Mouse (Mus musculus): ENCODE results near the gene Def8.

Gene Def8

DNA sequence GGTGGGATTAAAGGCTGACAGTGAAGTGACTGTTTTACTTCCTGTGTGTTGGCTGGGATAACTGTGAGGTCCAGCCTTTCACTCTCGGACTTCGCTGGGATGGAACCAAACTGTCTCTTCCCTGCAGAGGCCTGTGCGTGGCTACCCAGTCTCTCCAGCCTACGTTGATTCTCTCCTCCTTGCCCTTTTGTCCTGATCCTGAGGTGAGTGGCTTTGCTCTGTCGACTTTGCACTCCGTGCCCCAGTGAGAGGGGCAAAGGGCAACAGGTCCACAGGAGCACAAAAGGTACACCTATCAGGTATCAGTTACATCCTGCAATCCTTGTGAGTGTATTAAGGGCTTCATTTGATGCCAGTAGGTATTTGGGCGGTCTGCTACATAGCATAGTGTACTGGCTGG is at the start of gene Def8:
Gene Def8 (plus strand): TSS at position 87 of the 400 bp plus-strand sequence.
- DNase-seq (ENCODE audit: low read depth, low spot score), result no peak

DNA sequence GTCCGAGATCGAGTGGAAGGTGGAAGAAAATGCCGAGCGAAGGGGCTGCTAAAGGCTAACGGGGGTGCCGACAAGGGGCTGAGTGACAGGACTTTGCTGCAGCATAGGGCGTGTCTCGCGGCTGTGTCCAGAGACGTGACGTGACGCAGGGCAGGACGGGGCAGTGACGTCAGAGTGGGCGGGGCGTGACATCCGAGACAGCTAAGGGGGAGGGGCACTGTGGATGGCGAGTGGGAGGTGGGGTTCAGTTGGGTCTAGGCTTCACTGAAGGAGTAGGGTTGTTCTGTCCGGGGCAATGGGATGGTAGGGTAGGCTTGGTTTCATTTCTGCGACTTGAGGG is 49.1 kb upstream of the Def8 start:
- peak; percentile 97 for DNase-seq (ENCODE audit: low read depth, low spot score)

DNA sequence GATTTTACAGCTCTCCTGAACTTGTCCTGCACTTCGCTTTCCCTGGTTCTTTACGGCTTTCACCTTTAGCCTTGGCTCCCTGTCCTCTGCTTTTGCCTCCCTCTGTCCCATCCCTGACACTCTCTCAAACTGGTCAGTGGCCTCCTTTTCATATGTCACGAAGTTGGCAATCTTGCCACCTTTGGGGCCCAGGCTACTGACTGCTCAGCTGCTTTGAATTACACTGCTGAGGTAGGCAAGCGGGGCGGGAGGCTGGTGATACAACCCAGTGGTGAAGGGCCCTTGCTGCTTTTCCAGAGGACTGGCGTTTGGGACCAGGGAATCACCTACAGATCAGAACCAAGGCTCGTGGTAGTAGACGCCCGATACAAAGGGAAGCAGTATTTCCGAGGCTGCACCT is 47.6 kb upstream of the Def8 start:
- no peak for DNase-seq (ENCODE audit: low read depth, low spot score)

DNA sequence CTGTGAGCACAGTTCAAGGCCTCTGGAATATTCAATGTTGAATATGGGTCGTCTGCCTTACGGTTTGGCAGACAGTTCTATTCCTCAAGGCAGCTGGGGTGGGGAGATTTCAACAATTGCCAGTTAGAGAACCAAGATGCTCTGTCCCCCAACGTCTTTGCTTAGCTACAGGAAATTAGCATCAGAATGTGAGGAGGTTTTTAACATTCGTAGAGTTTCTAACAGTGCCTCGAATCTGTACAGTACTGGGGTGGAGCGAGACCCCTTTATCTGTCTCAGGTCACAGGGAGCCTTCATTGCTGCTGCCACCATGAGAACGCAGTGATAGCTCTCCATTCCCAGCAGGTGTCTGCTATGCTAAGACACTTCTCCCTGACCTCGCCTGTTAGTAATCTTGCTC is 47.2 kb upstream of the Def8 start:
- DNase-seq (ENCODE audit: low read depth, low spot score), result no peak

DNA sequence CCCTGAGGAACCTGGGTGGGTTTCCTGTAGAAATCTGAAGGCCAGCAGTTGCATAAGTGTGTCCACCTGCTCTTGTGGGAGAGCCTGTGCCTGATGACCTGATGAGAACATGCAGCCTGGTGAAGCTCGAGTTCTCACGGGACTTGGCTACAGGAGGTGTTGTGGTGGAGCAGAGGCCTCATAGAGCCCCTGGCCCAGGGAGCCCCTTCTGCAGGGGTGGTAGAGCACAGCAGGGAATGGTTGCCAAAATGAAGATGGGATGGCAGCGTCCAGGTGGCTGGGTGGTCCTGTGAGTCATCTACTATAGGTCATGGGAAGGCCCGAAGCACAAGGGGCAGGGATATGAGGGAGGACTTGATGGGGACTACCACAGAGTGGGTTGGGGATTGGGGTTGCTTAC is 41.6 kb upstream of the Def8 start:
- no peak for DNase-seq (ENCODE audit: low read depth, low spot score)

DNA sequence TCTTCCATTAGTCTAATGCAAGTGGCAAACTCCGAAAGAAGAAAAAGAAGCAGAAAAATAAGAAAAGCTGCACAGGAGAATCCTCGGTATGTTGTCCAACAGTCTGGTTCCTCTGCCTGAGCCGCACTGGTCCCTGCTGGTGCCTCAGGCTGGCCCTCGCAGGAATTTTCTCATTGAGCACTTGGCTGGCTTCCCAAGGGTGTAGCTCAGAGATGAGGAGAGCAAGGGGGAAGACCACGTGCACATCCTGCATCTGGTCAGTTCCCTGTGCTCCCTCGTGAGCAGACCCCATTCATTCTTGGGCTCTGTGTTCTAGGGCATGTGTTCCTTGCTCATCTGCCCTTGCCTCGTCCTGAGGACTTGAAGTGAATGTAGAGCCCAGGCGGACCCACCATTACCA is 40.8 kb upstream of the Def8 start:
- no peak for DNase-seq (ENCODE audit: low read depth, low spot score)

DNA sequence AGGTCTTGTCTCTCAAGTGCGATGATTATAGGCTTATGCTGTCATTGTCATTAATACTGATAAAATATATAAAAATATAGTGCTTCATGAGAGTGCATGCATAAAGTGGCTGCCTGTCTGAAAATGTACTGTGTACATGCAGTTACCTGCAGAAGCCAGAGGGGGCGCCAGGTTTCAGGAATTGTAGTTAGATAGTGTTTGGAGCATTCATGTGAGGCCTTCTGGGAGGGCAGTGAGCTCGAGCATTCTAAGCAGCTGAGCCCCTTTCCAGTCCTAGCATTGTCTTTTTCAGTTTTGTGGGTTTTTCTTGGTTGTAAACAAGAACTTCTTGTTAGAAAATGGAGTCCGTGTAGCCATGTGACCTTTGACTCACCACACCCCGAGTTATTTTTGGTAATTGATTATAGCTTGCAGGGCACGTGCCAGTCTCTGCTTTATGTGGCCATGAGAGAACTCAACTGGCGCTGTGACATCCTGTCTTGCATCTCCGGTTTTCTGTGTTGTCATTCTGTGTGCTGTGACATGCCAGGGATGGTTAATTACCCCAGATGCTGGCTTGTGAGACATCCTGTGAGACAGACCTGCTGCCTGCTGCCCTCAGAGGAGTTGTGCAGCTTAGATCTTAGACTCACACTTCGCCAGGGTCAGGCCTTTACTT is 38.3 kb upstream of the Def8 start:
- DNase-seq (ENCODE audit: low read depth, low spot score), result peak; percentile 65

DNA sequence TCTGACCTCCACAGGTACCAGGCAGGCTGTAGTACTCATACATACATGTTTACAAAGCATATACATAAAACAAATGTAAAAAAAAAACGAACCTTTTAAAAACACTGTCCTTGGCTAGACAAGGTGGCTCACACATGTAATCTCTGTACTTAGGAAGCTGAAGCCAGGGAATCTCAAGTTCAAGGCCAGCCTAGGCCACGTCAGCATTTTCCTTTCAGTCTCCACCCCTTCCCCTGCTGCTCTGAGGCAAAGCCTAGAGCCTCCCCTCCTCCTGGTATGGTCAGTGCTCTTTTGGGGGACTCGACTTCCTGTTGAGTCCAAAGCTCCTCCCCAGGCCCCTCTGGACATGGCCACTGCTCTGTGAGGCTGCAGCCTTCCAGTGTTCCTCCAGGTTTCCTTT is 36.3 kb upstream of the Def8 start:
- DNase-seq (ENCODE audit: low read depth, low spot score), result no peak

DNA sequence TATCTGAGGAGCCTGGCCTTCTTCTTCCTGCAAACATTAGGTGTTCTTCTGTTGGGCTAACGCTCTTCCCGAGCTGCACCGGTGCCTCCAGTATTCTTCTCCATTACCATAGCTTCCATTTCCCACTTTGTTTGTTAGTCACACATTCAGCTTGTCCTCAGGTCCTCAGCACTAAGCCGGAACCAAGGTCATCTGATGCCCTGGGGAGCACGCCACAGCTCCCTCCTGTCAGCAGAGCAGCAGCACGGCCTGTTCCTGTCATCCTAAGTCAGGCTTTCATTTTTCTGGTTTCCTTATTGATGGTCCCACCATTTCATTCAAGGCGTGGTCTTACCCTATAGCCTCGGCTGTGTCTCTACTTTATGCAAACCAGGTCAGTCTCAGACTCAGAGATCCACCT is 35.5 kb upstream of the Def8 start:
- no peak for DNase-seq (ENCODE audit: low read depth, low spot score)

DNA sequence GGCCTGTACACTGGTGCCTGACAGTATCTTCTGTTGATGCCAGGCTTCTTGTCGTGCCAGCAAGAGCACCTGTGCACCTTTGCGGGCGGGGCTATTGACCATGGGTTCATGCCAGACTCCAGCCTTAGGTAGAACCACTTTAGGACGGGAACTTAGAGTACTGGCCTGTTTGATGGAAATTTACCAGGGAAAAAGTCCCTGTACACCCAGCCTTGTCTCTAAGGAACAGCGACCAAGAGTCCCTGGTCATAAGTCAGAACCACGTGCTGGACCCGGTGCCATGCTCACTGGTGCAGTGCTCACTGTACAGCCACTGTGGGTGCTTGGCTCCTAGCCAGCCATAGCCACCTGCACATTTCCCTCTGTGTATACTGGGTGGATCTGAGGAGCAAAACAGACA is 34.3 kb upstream of the Def8 start:
- DNase-seq (ENCODE audit: low read depth, low spot score), result no peak

DNA sequence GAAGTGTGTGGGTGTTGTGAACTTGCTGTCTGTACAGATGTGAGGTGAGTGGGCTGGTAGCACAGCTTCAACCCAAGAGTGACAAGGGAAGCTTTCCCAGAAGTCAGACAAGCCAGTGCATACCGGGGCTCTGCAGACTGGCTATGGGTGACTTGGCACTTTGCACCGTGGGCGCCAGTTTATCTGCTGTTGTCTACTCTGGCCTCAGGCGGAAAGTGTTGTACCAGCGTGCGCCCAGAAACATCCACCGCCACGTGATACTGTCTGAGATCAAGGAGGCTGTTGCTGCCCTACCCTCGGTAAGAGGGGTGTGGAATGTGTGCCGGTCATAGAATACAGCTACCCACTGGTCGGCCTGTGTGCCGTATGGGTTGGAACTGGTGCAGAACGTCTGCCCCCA is 25.0 kb upstream of the Def8 start:
- no peak for DNase-seq (ENCODE audit: low read depth, low spot score)

DNA sequence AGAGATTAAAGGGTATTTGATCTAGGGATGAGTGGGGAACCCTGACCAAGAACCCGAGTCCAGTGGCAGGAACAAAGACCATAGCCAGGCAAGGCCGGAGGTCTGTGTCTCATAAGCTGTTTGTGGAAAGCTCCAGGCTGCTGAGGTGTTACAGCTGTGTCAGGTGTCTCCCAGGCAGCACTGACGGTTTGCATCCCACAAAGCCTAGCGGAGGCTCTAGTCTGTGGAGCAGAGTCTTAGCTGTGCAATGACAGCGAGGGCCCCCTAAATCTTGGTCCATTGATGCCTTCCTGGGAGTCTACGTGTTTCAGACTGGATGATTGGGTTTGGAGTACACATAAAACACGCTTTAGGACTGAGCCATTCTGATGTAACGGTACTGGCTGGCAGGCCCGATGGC is 21.4 kb upstream of the Def8 start:
- no peak for DNase-seq (ENCODE audit: low read depth, low spot score)

DNA sequence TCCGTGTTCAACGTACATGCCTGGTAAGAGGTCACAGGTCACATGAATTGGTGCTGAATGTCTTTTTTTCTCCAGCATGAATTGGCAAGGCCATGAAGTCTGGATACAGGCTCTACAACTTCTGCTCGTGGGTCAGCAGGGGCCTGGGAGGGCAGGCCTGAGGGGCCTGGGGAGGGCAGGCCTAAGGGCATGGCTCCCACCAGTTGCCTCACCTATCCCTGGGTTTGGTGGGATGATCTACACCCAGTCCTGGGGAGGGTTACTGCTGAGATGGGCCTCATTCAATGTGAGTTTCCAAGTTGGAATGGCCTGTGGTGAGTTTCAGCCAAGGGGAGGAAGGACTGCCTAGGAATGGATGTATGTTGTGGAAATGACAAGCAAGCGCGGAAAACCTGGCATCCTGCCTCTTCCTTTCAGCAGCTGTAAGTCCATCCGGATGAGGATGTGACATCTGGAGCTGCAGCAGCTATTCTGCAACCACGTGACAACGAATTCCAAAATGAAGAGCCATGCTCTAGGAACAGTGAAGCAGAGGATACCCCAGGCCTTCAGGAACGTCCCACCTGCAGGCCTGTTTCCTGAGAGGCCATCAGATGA is 20.5 kb upstream of the Def8 start:
- DNase-seq (ENCODE audit: low read depth, low spot score), result no peak

DNA sequence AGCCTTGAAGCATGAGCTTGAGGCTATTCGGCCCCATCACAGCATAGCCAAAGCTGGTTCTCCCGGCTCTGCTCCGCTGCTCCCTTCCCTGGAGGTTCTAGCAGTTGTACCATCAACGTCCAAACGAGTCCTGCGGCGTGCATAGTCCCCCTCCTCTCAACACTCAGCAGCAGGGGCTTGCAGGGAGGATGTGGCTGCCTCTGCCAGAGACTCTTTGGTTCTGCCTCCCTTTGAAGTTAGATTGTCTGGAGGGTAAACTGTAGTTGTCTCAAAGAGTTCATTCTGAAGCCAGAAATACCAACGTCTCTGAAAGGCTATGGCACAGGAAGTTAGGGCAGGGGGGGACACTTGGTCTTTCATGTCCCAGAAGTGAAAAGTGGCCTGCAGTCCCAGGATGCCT is 18.8 kb upstream of the Def8 start:
- peak; percentile 59 for DNase-seq (ENCODE audit: low read depth, low spot score)

DNA sequence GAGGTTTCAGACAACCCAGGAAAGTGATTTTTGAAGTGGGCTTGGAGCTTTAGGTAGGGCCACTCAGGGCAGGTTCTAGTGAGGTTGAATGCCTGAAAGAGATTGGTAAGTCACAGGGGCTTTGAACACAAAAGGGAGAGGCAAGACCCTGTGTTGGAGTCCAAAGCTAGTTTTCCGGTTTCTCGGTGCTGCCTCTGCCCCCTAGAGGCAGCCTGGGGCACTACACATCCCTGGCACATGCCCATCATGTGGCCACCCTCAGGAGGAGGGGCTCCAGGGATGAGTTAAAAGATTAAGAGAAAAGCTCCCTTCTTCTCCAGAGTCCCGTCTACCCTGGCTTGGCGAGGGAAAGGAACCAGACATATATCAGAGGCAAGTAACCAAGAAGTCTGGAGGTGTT is 16.5 kb upstream of the Def8 start, which contains the start of gene Mc1r:
Gene Mc1r (plus strand): TSS at position 322 of the 400 bp plus-strand sequence.
- peak; percentile 84 for DNase-seq (ENCODE audit: low read depth, low spot score)

DNA sequence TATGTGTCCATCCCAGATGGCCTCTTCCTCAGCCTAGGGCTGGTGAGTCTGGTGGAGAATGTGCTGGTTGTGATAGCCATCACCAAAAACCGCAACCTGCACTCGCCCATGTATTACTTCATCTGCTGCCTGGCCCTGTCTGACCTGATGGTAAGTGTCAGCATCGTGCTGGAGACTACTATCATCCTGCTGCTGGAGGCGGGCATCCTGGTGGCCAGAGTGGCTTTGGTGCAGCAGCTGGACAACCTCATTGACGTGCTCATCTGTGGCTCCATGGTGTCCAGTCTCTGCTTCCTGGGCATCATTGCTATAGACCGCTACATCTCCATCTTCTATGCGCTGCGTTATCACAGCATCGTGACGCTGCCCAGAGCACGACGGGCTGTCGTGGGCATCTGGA is 15.7 kb upstream of the Def8 start:
- no peak for DNase-seq (ENCODE audit: low read depth, low spot score)

DNA sequence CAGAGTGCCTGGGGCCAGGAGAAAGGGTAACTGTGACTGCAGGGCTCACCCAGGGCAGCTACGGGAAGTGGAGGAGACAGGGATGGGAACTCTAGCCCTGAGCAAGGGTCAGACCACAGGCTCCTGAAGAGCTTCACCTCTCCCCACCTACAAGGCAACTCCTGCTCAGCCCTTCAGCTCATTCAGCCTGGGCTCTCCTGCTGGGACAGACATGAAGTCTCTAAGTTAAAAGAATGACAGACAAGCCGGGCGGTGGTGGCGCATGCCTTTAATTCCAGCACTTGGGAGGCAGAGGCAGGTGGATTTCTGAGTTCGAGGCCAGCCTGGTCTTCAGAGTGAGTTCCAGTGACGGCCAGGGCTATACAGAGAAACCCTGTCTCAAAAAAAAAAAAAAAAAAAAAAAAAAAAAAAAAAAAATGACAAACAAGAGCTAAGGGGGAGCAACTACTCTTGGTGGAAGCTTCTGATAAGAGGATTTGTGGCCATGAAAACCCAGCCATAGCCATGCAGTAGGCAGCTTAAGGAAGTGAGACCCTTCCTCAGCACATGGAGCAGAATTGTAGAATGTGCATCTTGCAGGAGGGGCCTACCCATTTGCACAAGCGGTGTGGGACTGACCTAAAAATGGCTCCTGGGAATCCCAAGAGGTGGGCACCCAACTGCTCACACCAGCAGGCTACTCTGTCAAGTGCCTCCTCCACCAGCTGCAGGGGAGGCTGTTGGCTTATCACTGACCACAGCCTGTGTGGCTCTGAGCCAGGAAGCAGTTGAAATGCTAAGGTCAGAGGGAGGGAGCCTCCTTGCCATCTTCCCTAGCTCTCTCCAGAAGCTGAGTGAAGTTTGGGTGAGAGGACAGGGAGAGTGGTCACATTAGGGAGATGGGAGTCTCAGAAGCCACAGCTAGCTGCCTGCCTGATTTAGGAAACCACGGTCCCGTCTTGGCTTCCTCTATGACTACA is 14.5 kb upstream of the Def8 start:
- no peak for DNase-seq (ENCODE audit: low read depth, low spot score)

DNA sequence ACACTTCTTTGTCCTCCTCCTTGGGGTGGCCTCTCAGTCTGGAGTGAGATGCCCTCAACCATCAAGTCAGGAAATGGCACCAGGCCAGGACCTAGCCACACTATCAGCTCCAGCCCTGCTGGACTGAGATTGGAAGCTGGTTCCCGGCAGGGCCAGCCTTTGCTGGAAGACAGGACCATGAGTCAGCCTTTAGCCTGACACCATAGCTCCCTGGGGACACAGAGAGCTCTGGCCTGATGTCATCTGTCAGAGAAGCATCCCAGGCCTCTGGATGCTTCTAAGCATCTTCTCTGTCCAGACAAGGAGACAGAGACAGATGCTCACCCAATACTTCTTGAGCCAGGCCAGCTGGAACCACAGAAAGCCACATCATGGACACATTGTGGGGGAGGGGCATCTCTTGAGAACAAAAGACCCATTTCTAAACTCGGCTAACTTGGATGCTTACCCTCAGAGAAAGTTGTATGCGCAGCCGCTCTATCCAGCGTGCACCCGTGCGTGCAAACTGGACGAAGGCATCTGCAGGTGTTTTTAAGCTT is 13.2 kb upstream of the Def8 start:
- DNase-seq (ENCODE audit: low read depth, low spot score), result no peak

DNA sequence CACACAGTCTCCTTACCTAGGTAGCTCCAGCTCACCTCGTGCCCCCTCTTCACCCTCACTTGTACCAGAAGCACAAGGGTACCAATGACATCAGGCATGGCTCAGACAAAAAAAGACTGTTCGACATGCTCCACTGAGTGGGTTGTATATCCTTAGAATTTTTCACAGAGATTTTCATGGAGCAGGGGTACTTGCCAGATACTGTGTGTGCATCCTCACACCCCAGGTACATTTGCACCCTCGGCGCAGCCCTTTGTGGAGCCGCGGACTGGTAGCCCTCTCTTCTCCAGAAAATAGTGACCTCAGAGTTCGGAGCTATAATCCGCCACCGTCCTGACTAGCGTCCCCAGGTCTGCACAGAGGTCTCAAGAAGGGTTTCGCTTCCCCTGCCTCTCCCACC is 12.5 kb upstream of the Def8 start:
- no peak for DNase-seq (ENCODE audit: low read depth, low spot score)

DNA sequence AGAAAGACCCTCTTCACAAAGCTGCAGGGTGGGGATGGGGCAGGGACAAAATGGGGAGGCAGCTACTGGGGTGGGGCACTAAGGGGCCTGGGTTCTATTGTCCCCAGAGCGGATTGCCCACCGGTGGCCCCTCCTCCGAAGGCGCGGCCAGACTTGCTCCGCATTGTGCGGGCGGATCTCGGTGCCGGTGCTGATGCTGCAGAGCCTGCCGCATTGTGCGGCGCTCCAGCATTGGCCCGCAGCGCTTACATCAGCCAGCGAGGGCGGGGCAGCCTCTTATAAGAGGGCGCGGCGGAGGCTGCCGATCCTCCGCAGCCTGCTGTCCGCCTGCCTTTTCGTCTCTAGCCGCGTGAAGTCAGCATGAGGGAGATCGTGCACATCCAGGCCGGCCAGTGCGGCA is 12.1 kb upstream of the Def8 start, which contains the start of gene Tubb3:
Gene Tubb3 (plus strand): TSS at position 179 of the 400 bp plus-strand sequence.
- DNase-seq (ENCODE audit: low read depth, low spot score), result peak; percentile 76

DNA sequence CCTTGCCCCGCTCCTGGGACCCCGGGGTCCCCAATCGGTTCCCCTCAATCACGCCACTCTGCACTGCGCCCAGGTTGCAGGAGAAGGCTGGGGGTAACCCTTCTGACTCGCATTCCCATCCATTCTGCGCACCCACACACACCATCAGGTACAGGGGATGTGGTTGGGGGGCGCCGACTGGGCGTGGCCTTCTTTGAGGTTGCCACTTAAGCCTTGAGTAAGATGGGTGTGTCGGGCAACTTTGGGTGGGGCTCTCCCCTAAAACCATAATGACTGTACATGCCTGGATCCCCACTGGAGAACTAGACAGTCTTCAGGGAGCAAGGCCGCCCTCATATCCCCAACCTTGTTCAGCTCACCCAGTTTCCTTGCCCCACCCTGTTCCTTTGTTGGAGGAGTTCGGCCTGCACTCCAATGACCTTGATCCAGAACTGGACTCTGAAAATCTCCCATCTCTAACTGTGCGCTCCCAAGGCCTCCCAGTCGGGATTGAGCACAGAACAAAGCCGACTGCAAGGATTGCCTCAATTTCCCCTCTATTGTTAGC is 11.5 kb upstream of the Def8 start:
- DNase-seq (ENCODE audit: low read depth, low spot score), result peak; percentile 22

DNA sequence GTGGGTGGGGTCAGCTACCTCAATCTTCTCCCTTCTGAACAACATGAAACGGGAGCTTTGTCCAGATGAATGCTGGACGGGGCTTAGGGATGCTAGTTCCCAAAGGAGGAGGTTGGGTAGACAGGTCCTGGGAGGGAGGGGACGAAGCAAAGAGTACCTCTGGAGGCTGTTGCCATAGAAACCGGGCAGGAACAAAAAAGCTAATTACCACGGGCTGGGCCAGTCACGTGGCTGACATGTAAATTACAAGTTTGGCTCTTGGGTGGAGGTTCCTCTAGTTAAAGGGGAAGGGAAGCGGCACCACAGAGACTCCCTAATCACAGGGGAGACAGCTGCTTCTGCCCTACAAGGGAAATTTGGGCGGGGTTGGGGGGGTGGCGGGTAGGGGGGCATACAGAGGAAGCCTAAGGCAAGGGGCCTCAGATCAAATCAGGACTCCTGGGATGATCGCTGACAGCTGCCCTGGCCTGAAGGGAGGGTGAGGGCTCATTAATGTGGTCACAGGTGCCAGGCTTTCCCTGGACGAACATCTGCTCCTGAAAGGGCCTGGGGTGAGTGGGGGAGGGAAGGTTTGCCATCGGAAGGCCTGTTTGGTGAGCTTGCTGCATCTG is 10.7 kb upstream of the Def8 start:
- peak; percentile 65 for DNase-seq (ENCODE audit: low read depth, low spot score)

Measured in CD4-positive, CD25-positive, alpha-beta regulatory T cell, adult 2 months (primary cell).